Mouse (Mus musculus): ENCODE results near the gene Tmed2. TPM values are rescaled to one million over a fixed set of nuclear protein-coding genes. Genes with fewer than 3 reads are reported as not detected.
A peak's percentile ranks its signal among the peaks of the same experiment; 100 is the strongest.

The Tmed2 gene
- 478 and 479 TPM in 2 replicates for polyA plus RNA-seq (2015; fragmentation: Nextera tagmentation; extraction: Ambion mirVana)

DNA sequence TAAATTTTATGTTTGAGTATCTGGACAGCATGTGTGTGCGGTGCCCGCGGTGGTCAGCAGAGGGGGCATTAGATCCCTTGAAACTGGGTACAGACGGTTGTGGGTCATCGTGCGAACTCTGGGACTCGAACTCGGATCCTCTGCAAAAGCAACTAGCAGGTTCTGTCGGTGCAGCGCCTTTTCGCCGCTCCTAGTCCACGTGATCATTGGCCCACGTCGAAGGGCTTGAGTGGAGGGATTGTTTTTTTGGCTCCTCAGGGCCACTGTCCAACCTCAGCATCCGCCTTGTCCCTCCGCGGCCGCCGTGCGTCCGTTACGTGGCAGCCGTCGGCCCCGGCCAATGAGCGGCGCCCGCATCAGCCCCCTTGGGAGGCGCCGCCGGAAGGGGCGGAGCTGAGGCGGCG lies at the start of gene Tmed2:
Gene Tmed2, plus strand, starts transcription at position 313 of the 404 bp plus-strand sequence.
- Histone ChIP-seq H3K27me3 (replicated peaks; ENCODE audit: insufficient read depth, low read length) (no peaks in the 10 kb centered on the region), H3K27ac (ENCODE audit: low read length) (peak within 1 kb of the TSS; percentile 96), H3K4me2 (replicated peaks; ENCODE audit: low read depth, low read length) (peak within 1 kb of the TSS; percentile 65), H3K9ac (replicated peaks; ENCODE audit: low read depth) (peak within 1 kb of the TSS; percentile 84), H3K4me1 (ENCODE audit: insufficient read depth, low read depth, low read length) (peaks cover 7% of the 10 kb centered on the region), H3K36me3 (ENCODE audit: insufficient read depth, low read length) (peaks cover 6% of the 10 kb centered on the region; the same call in 1 of the 2 replicates), H3K9me3 (ENCODE audit: low read length) (no peaks in the 10 kb centered on the region), H3K4me3 (ENCODE audit: low read depth, low read length) (peak within 1 kb of the TSS; percentile 72)
- TF ChIP-seq EP300 (IDR thresholded peaks at IDR 0.05) (0 out of 2 replicates have a peak, but pooled peaks have one; percentile 11), CTCF (IDR thresholded peaks at IDR 0.05) (peak; percentile 62)
- WGBS: under 1% methylated on average over 32 of the region's 35 CpGs
- ATAC-seq: peak; percentile 96
- DNase-seq (ENCODE audit: low spot score): peak; percentile 99

DNA sequence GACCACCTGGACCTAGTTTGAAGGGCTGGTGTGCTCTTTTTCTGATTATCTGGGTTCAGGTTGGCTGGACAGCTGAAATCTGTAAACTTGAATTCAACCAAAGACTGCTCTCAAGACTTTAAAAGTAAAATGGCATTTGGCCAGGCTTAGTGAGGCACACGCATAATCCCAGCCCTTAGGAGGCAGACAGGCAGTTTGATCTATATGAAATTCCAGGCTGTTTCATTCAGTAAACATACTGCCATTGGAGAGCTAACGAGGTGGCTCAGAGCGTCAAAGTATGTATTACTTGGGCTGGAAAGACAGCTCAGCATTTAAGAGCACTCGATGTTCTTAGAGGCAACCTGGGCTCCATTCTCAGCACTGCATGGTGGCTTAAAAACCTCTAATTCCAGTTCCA lies 48.8 kb upstream of the Tmed2 start:
- Histone ChIP-seq H3K27me3 (replicated peaks; ENCODE audit: insufficient read depth, low read length) (no peaks in the 10 kb centered on the region), H3K9ac (replicated peaks; ENCODE audit: low read depth) (no peak overlapping the region), H3K4me2 (replicated peaks; ENCODE audit: low read depth, low read length) (no peak overlapping the region), H3K27ac (ENCODE audit: low read length) (peak overlapping the region; percentile 16; the same call in 1 of the 2 replicates), H3K4me3 (ENCODE audit: low read depth, low read length) (no peak overlapping the region), H3K36me3 (ENCODE audit: insufficient read depth, low read length) (0 out of 2 replicates have a peak, but pooled peaks cover 7% of the 10 kb centered on the region), H3K9me3 (ENCODE audit: low read length) (no peaks in the 10 kb centered on the region), H3K4me1 (ENCODE audit: insufficient read depth, low read depth, low read length) (no peaks in the 10 kb centered on the region)
- 32% methylated on average over 4 of the region's 4 CpGs for WGBS
- DNase-seq (ENCODE audit: low spot score): peak; percentile 68
- peak; percentile 54 for ATAC-seq
- TF ChIP-seq CTCF (IDR thresholded peaks at IDR 0.05) (no peak), EP300 (IDR thresholded peaks at IDR 0.05) (no peak)

DNA sequence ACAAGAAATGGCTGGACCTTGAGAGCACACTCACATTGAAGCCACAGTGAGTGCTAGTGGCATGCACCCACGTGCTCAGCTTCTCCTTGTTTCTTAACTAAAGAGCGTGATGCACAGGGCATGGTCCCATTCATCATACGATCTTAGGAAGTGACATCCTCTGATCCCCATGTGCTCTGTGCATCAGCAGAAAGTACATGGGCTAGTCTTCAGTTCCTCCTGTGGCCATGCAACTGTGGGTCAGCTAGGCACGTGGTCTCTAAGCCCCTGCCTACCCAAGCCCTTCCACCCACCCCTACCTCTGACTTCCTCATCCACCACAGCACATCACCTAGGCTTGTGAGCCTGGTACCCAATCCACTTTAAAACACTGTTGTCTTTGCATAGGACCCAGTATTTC lies 47.9 kb upstream of the Tmed2 start:
- no peak overlapping the region for H3K4me2 ChIP-seq (replicated peaks; ENCODE audit: low read depth, low read length)
- no peaks in the 10 kb centered on the region for H3K27me3 ChIP-seq (replicated peaks; ENCODE audit: insufficient read depth, low read length)
- TF ChIP-seq EP300 (IDR thresholded peaks at IDR 0.05) (no peak), CTCF (IDR thresholded peaks at IDR 0.05) (no peak)
- H3K4me3 ChIP-seq (ENCODE audit: low read depth, low read length): no peak overlapping the region
- no peak for ATAC-seq
- WGBS: 88% methylated on average over 4 of the region's 4 CpGs
- H3K9me3 ChIP-seq (ENCODE audit: low read length): no peaks in the 10 kb centered on the region
- H3K36me3 ChIP-seq (ENCODE audit: insufficient read depth, low read length): 0 out of 2 replicates have a peak, but pooled peaks cover 7% of the 10 kb centered on the region
- no peak for DNase-seq (ENCODE audit: low spot score)
- no peak overlapping the region for H3K9ac ChIP-seq (replicated peaks; ENCODE audit: low read depth)
- no peaks in the 10 kb centered on the region for H3K4me1 ChIP-seq (ENCODE audit: insufficient read depth, low read depth, low read length)
- H3K27ac ChIP-seq (ENCODE audit: low read length): no peak overlapping the region

DNA sequence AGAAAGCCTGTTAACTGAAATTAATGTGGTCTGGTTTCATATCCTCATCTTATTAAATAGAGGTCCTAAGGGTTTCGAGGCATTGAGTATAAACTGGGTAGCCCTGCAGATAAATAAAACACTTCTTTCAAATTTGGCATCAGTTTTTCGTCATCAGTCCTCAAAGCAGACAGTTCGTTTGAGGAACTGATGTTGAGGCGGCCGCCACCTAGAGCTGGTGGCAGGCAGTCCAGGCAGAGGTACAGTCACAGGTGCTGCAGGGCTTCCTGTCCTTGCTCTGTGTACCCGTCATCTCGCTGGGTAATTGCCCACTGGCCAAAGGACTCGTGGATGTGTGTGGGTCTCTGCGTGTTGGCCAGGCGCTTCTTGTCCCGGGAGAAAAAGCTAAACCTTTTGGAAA lies 47.0 kb upstream of the Tmed2 start:
- 80% methylated on average over 11 of the region's 11 CpGs for WGBS
- no peaks in the 10 kb centered on the region for H3K9me3 ChIP-seq (ENCODE audit: low read length)
- 0 out of 2 replicates have a peak, but pooled peaks cover 7% of the 10 kb centered on the region for H3K36me3 ChIP-seq (ENCODE audit: insufficient read depth, low read length)
- TF ChIP-seq CTCF (IDR thresholded peaks at IDR 0.05) (no peak), EP300 (IDR thresholded peaks at IDR 0.05) (no peak)
- H3K27me3 ChIP-seq (replicated peaks; ENCODE audit: insufficient read depth, low read length): no peaks in the 10 kb centered on the region
- no peak overlapping the region for H3K4me2 ChIP-seq (replicated peaks; ENCODE audit: low read depth, low read length)
- H3K9ac ChIP-seq (replicated peaks; ENCODE audit: low read depth): no peak overlapping the region
- H3K4me3 ChIP-seq (ENCODE audit: low read depth, low read length): no peak overlapping the region
- DNase-seq (ENCODE audit: low spot score): no peak
- H3K4me1 ChIP-seq (ENCODE audit: insufficient read depth, low read depth, low read length): 0 out of 2 replicates have a peak, but pooled peaks cover 1% of the 10 kb centered on the region
- no peak for ATAC-seq
- H3K27ac ChIP-seq (ENCODE audit: low read length): no peak overlapping the region

DNA sequence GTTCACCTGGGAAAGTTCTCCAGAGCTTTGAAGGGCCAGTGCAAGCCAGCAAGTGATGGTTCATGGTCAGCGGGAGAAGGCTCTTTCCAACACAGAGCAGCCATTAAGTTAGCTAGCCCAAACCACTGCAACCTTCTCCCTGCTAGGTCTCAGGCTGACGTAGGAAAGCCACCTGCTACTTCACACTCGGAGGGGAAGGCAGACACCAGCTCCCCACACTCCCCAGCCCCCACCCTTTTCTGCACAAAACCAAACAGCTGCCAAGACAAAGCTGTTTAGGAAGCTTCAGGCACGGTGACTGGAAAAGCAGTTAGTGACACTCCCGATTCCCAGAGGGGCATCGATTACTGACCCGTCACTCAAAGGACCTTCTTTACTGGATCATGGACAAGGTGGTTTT lies 44.9 kb upstream of the Tmed2 start:
- DNase-seq (ENCODE audit: low spot score): no peak
- no peaks in the 10 kb centered on the region for H3K9me3 ChIP-seq (ENCODE audit: low read length)
- H3K36me3 ChIP-seq (ENCODE audit: insufficient read depth, low read length): 0 out of 2 replicates have a peak, but pooled peaks cover 7% of the 10 kb centered on the region
- 0 out of 2 replicates have a peak, but pooled peaks cover 6% of the 10 kb centered on the region for H3K4me1 ChIP-seq (ENCODE audit: insufficient read depth, low read depth, low read length)
- TF ChIP-seq EP300 (IDR thresholded peaks at IDR 0.05) (no peak), CTCF (IDR thresholded peaks at IDR 0.05) (no peak)
- WGBS: 55% methylated on average over 7 of the region's 7 CpGs
- no peak overlapping the region for H3K27ac ChIP-seq (ENCODE audit: low read length)
- no peaks in the 10 kb centered on the region for H3K27me3 ChIP-seq (replicated peaks; ENCODE audit: insufficient read depth, low read length)
- H3K4me3 ChIP-seq (ENCODE audit: low read depth, low read length): no peak overlapping the region
- H3K4me2 ChIP-seq (replicated peaks; ENCODE audit: low read depth, low read length): no peak overlapping the region
- ATAC-seq: no peak
- H3K9ac ChIP-seq (replicated peaks; ENCODE audit: low read depth): no peak overlapping the region

DNA sequence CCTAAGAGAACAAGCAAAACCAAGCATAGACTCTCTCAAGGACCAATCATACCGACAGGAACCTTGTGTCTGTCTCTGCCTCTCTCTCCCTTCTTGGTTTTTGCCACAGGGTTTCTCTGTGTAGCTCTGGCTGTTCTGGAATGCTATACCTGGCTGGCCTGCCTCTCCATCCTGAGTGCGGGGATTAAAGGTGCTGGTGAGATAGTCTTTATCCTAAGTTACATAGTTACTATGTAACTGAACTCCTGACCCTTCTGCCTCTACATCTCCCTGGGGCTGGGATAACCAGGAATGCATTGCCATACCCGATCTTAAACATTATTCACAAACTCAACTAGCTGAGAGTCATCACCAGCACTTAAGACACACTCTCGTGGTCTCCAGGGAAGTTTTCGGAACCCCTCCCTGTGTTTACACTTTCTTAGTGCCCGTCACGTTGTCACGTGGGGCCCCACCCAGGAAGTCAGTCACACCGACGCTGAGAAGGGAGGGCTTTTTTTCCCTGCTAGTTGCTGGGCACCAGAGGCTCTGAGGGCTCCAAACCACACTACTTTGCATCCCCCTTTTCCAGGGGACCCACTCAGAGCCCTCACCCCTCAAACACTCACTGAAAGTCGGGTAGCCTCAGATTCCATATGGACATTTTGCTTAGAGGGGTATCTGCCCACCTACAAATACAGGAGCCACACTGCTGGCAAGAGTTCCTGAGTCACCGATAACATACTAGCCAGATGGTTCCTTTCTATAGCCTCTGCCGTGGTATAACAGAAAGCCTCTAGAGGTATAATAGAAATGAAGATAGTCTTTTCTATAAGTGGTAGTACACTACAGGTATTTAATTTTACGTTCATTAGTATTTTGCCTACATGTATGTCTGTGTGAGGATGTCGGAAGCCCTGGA lies 43.6 kb upstream of the Tmed2 start:
- no peaks in the 10 kb centered on the region for H3K27me3 ChIP-seq (replicated peaks; ENCODE audit: insufficient read depth, low read length)
- ATAC-seq: peak; percentile 82
- 43% methylated on average over 15 of the region's 15 CpGs for WGBS
- H3K27ac ChIP-seq (ENCODE audit: low read length): peak overlapping the region; percentile 58
- TF ChIP-seq CTCF (IDR thresholded peaks at IDR 0.05): no peak
- peak; percentile 74 for TF ChIP-seq EP300 (IDR thresholded peaks at IDR 0.05)
- H3K4me3 ChIP-seq (ENCODE audit: low read depth, low read length): no peak overlapping the region
- H3K4me2 ChIP-seq (replicated peaks; ENCODE audit: low read depth, low read length): peak overlapping the region; percentile 17; the same call in 1 of the 2 replicates
- DNase-seq (ENCODE audit: low spot score): peak; percentile 84
- no peaks in the 10 kb centered on the region for H3K9me3 ChIP-seq (ENCODE audit: low read length)
- 0 out of 2 replicates have a peak, but pooled peaks cover 6% of the 10 kb centered on the region for H3K4me1 ChIP-seq (ENCODE audit: insufficient read depth, low read depth, low read length)
- H3K9ac ChIP-seq (replicated peaks; ENCODE audit: low read depth): no peak overlapping the region
- peaks cover 7% of the 10 kb centered on the region; the same call in 1 of the 2 replicates for H3K36me3 ChIP-seq (ENCODE audit: insufficient read depth, low read length)

All from lung, postnatal 0 days (tissue).